Mouse (Mus musculus) myocyte (in vitro differentiated cells): ENCODE data around the gene Fam71e1.

Source experiments
- CEBPB ChIP-seq: IDR thresholded peaks from 2 replicates; pipeline ENCODE4 v1.6.1; 2011; ENCODE audit warnings: mild to moderate bottlenecking, moderate library complexity; ENCODE audit not compliant: poor library complexity, insufficient read depth, severe bottlenecking
- E2F4 ChIP-seq: IDR thresholded peaks from one replicate; pipeline ENCODE4 v1.6.1; 2011; ENCODE audit warnings: mild to moderate bottlenecking, control low read depth, moderate library complexity; ENCODE audit not compliant: insufficient read depth
- MAX ChIP-seq: IDR thresholded peaks from one replicate; pipeline ENCODE4 v1.6.1; 2011; ENCODE audit warnings: low read depth, mild to moderate bottlenecking, control low read depth
- MYOD1 ChIP-seq, 3 experiments: IDR thresholded peaks; one replicate each; pipeline ENCODE4 v1.6.1; 2011; ENCODE audit warnings: control low read depth in 2 of 3, low read depth in 2 of 3, mild to moderate bottlenecking in 2 of 3, moderate library complexity in 1 of 3; ENCODE audit not compliant: insufficient read length in 2 of 3, control insufficient read depth in 1 of 3
- MYOG ChIP-seq, 3 experiments: IDR thresholded peaks; one replicate each; pipeline ENCODE4 v1.6.1; 2011; ENCODE audit warnings: control low read depth in 2 of 3, low read depth in 2 of 3, mild to moderate bottlenecking in 2 of 3; ENCODE audit not compliant: insufficient read length in 2 of 3, control insufficient read depth in 1 of 3, insufficient read depth in 1 of 3
- POLR2A ChIP-seq: IDR thresholded peaks from one replicate; pipeline ENCODE4 v1.6.1; 2011; ENCODE audit warnings: low read depth, mild to moderate bottlenecking, control low read depth, moderate library complexity; ENCODE audit not compliant: insufficient read length
- POLR2AphosphoS2 ChIP-seq: IDR thresholded peaks from one replicate; pipeline ENCODE4 v1.6.1; 2011; ENCODE audit warnings: low read depth, control low read depth; ENCODE audit not compliant: insufficient read length
- REST ChIP-seq: IDR thresholded peaks from one replicate; pipeline ENCODE4 v1.6.1; 2011; ENCODE audit warnings: mild to moderate bottlenecking, control low read depth, moderate library complexity; ENCODE audit not compliant: insufficient read depth, insufficient read length
- SRF ChIP-seq: IDR thresholded peaks from one replicate; pipeline ENCODE4 v1.6.1; 2011; ENCODE audit warnings: low read depth; ENCODE audit not compliant: control insufficient read depth, insufficient read length
- TCF12 ChIP-seq: IDR thresholded peaks from one replicate; pipeline ENCODE4 v1.6.1; 2011; ENCODE audit warnings: mild to moderate bottlenecking, control low read depth; ENCODE audit not compliant: poor library complexity, insufficient read depth, severe bottlenecking
- TCF3 ChIP-seq: IDR thresholded peaks from one replicate; pipeline ENCODE4 v1.6.1; 2011; ENCODE audit warnings: low read depth, control low read depth; ENCODE audit not compliant: insufficient read length
- USF1 ChIP-seq: IDR thresholded peaks from one replicate; pipeline ENCODE4 v1.6.1; 2011; ENCODE audit warnings: low read depth, mild to moderate bottlenecking, control low read depth, moderate library complexity

- no peak for TF ChIP-seq E2F4
- TF ChIP-seq POLR2A: no peak
- no peak for TF ChIP-seq MYOD1 (IDR thresholded peaks at IDR 0.05; ENCODE audit: control insufficient read depth in 1 of 3, insufficient read length in 2 of 3, low read depth in 2 of 3)
- no peak for TF ChIP-seq USF1
- TF ChIP-seq MAX: no peak
- no peak for TF ChIP-seq TCF12
- TF ChIP-seq MYOG (IDR thresholded peaks at IDR 0.05; ENCODE audit: control insufficient read depth in 1 of 3, insufficient read depth in 1 of 3, insufficient read length in 2 of 3, low read depth in 2 of 3): no peak
- TF ChIP-seq CEBPB: no peak
- no peak for TF ChIP-seq REST
- no peak for TF ChIP-seq POLR2AphosphoS2
- TF ChIP-seq SRF: no peak
- TF ChIP-seq TCF3: no peak
Observed at GRCm38 (mm10) chr7:44463556-44464225, 32.7 kb upstream of the Fam71e1 start.
